Mouse (Mus musculus) CD4-positive, CD25-positive, alpha-beta regulatory T cell, adult 9 weeks (primary cell): Measurements from ENCODE around the gene Sp8. TPM values are rescaled to one million over a fixed set of nuclear protein-coding genes. Genes with fewer than 3 reads are reported as not detected.

Source experiments
- polyA plus RNA-seq: library from polyadenylated mRNA; unstranded; fragments of 100-300 nt; shearing (Covaris generic); gene quantifications from one replicate; pipeline ENCODE4 v1.2.1, GENCODE M21; 2017

The Sp8 gene
- not detected for polyA plus RNA-seq

GRCm38 (mm10) chr12:118846221-118846620, at the start of gene Sp8:
TSS of gene Sp8 (plus strand) at chr12:118846329.

Other genes with a start within 250 kb of the Sp8 start
- not detected for gene Abcb5, start 120.1 kb downstream of the Sp8 start, polyA plus RNA-seq